Mouse (Mus musculus) forebrain, embryonic 15.5 days (tissue): ENCODE measurements around the gene Klf9. TPM values are rescaled to one million over a fixed set of nuclear protein-coding genes. Genes with fewer than 3 reads are reported as not detected.
A peak's percentile ranks its signal among the peaks of the same experiment; 100 is the strongest.
"Not testable (repeated sequence)": the region's sequence is repeated elsewhere in the genome, so short reads cannot be mapped to it uniquely, and the experiment has no call there.

Experiments
- ATAC-seq: fragments of 200-750 bp; cut with Nextera tagmentation; replicated peaks from 2 replicates; pipeline ENCODE4 v1.8.0; 2017; ENCODE audit warnings: mild to moderate bottlenecking, moderate TSS enrichment, moderate library complexity
- H3K27ac ChIP-seq: fragments of 300-500 bp; sonication (generic); replicated peaks from 2 replicates; pipeline ENCODE4 v1.5.1; 2015; ENCODE audit warnings: mild to moderate bottlenecking, inconsistent platforms
- H3K27me3 ChIP-seq: fragments of 300-500 bp; sonication (generic); 2 replicates; pipeline ENCODE4 v1.6.1; 2015; ENCODE audit warnings: inconsistent platforms
- H3K36me3 ChIP-seq: fragments of 300-500 bp; sonication (generic); 2 replicates; pipeline ENCODE4 v1.6.1; 2015; ENCODE audit warnings: mild to moderate bottlenecking, inconsistent platforms
- H3K4me1 ChIP-seq: fragments of 300-500 bp; sonication (generic); 2 replicates; pipeline ENCODE4 v1.6.1; 2015; ENCODE audit warnings: inconsistent platforms
- H3K4me2 ChIP-seq: fragments of 300-500 bp; sonication (generic); replicated peaks from 2 replicates; pipeline ENCODE4 v1.6.1; 2015; ENCODE audit warnings: mild to moderate bottlenecking, inconsistent platforms
- H3K4me3 ChIP-seq: fragments of 300-500 bp; sonication (generic); 2 replicates; pipeline ENCODE4 v1.5.1; 2015; ENCODE audit warnings: mild to moderate bottlenecking, inconsistent platforms
- H3K9ac ChIP-seq: fragments of 300-500 bp; sonication (generic); replicated peaks from 2 replicates; pipeline ENCODE4 v1.6.1; 2015; ENCODE audit warnings: mild to moderate bottlenecking, inconsistent platforms
- H3K9me3 ChIP-seq: fragments of 300-500 bp; sonication (generic); 2 replicates; pipeline ENCODE4 v1.6.1; 2016; ENCODE audit warnings: inconsistent platforms
- WGBS: fragments of 180-500 bp; shearing (Covaris S2); methylation state at CpG from one replicate; pipeline ENCODE4 v1.1.7; 2015; ENCODE audit warnings: mixed read lengths; 5-methylcytosine and 5-hydroxymethylcytosine counted together
- polyA plus RNA-seq: library from polyadenylated mRNA; unstranded; fragments of >200 nt; fragmentation: Nextera tagmentation; extraction: Ambion mirVana; gene quantifications from 2 replicates; pipeline ENCODE4 v1.2.1, GENCODE M21; 2015

Klf9 gene
- polyA plus RNA-seq, 1 experiment from 2014 or later: 2.4 TPM

GRCm38 (mm10) chr19:23142427-23143073 is 1.5 kb downstream of the Klf9 start:
- Histone ChIP-seq H3K4me2 (peak overlapping the region; percentile 100), H3K27me3 (peaks cover 10% of the 10 kb centered on the region), H3K9me3 (no peaks in the 10 kb centered on the region), H3K36me3 (no peaks in the 10 kb centered on the region), H3K4me3 (peak overlapping the region; percentile 69), H3K9ac (peak overlapping the region; percentile 46; the same call in 1 of the 2 replicates), H3K27ac (no peak overlapping the region), H3K4me1 (peaks cover 31% of the 10 kb centered on the region)
- no peak for ATAC-seq
- WGBS: 5% methylated on average over 28 of the region's 28 CpGs

- Histone ChIP-seq H3K9me3 (no peaks in the 10 kb centered on the region), H3K27ac (no peak overlapping the region), H3K27me3 (peaks cover 7% of the 10 kb centered on the region), H3K4me3 (no peak overlapping the region), H3K9ac (no peak overlapping the region), H3K4me1 (peaks cover 31% of the 10 kb centered on the region), H3K36me3 (no peaks in the 10 kb centered on the region), H3K4me2 (peak overlapping the region; percentile 100; the same call in 1 of the 2 replicates)
- no peak for ATAC-seq
- 69% methylated on average over 7 of the region's 7 CpGs for WGBS
Observed at GRCm38 (mm10) chr19:23143074-23143445, 2.0 kb downstream of the Klf9 start.

GRCm38 (mm10) chr19:23143541-23143940 is 2.5 kb downstream of the Klf9 start:
- 79% methylated on average over 8 of the region's 8 CpGs for WGBS
- ATAC-seq: no peak
- H3K4me3 ChIP-seq: no peak overlapping the region
- 0 out of 2 replicates have a peak overlapping the region, but pooled peaks have one; percentile 5 for H3K4me2 ChIP-seq
- H3K27ac ChIP-seq: no peak overlapping the region
- H3K9me3 ChIP-seq: no peaks in the 10 kb centered on the region
- H3K4me1 ChIP-seq: peaks cover 31% of the 10 kb centered on the region
- no peaks in the 10 kb centered on the region for H3K36me3 ChIP-seq
- no peak overlapping the region for H3K9ac ChIP-seq
- 0 out of 2 replicates have a peak, but pooled peaks cover 4% of the 10 kb centered on the region for H3K27me3 ChIP-seq

GRCm38 (mm10) chr19:23144031-23144430 is 3.0 kb downstream of the Klf9 start:
- no peak overlapping the region for H3K27ac ChIP-seq
- H3K9me3 ChIP-seq: no peaks in the 10 kb centered on the region
- H3K9ac ChIP-seq: no peak overlapping the region
- H3K4me1 ChIP-seq: peaks cover 31% of the 10 kb centered on the region
- 0 out of 2 replicates have a peak, but pooled peaks cover 4% of the 10 kb centered on the region for H3K27me3 ChIP-seq
- H3K36me3 ChIP-seq: no peaks in the 10 kb centered on the region
- H3K4me2 ChIP-seq: no peak overlapping the region
- no peak for ATAC-seq
- WGBS: 62% methylated on average over 9 of the region's 9 CpGs
- H3K4me3 ChIP-seq: no peak overlapping the region

- Histone ChIP-seq H3K36me3 (no peaks in the 10 kb centered on the region), H3K9me3 (no peaks in the 10 kb centered on the region), H3K27ac (no peak overlapping the region), H3K4me2 (no peak overlapping the region), H3K27me3 (0 out of 2 replicates have a peak, but pooled peaks cover 4% of the 10 kb centered on the region), H3K4me1 (peaks cover 28% of the 10 kb centered on the region), H3K9ac (no peak overlapping the region), H3K4me3 (no peak overlapping the region)
- no peak for ATAC-seq
- WGBS: 96% methylated on average over 3 of the region's 3 CpGs
Observed at GRCm38 (mm10) chr19:23145146-23145545, 4.1 kb downstream of the Klf9 start.

- WGBS: 93% methylated on average over 7 of the region's 7 CpGs
- ATAC-seq, H3K4me3 ChIP-seq, H3K9me3 ChIP-seq, H3K36me3 ChIP-seq, H3K9ac ChIP-seq, H3K27me3 ChIP-seq, H3K4me2 ChIP-seq, H3K27ac ChIP-seq: not testable (repeated sequence)
- H3K4me1 ChIP-seq: peaks cover 24% of the 10 kb centered on the region
Observed at GRCm38 (mm10) chr19:23145575-23145974, 4.5 kb downstream of the Klf9 start.

GRCm38 (mm10) chr19:23146409-23146861 is 5.4 kb downstream of the Klf9 start:
- H3K27ac ChIP-seq: no peak overlapping the region

GRCm38 (mm10) chr19:23147026-23147966 is 6.3 kb downstream of the Klf9 start:
- peaks cover 12% of the 10 kb centered on the region for H3K4me1 ChIP-seq
- ATAC-seq: no peak
- no peak overlapping the region for H3K27ac ChIP-seq
- no peaks in the 10 kb centered on the region for H3K9me3 ChIP-seq
- no peak overlapping the region for H3K4me2 ChIP-seq
- H3K27me3 ChIP-seq: 0 out of 2 replicates have a peak, but pooled peaks cover 4% of the 10 kb centered on the region
- 58% methylated on average over 15 of the region's 15 CpGs for WGBS
- no peak overlapping the region for H3K9ac ChIP-seq
- no peaks in the 10 kb centered on the region for H3K36me3 ChIP-seq
- no peak overlapping the region for H3K4me3 ChIP-seq

More at GRCm38 (mm10) chr19:23146409-23146861, 5.4 kb downstream of the Klf9 start:
- H3K4me2 ChIP-seq: no peak overlapping the region
- peak; percentile 68 for ATAC-seq
- no peak overlapping the region for H3K9ac ChIP-seq
- 0 out of 2 replicates have a peak, but pooled peaks cover 4% of the 10 kb centered on the region for H3K27me3 ChIP-seq
- H3K4me3 ChIP-seq: no peak overlapping the region
- no peaks in the 10 kb centered on the region for H3K36me3 ChIP-seq
- peaks cover 21% of the 10 kb centered on the region for H3K4me1 ChIP-seq
- WGBS: 57% methylated on average over 12 of the region's 12 CpGs
- no peaks in the 10 kb centered on the region for H3K9me3 ChIP-seq

- H3K9ac ChIP-seq: no peak overlapping the region
- no peak overlapping the region for H3K4me2 ChIP-seq
- no peak overlapping the region for H3K4me3 ChIP-seq
- no peaks in the 10 kb centered on the region for H3K36me3 ChIP-seq
- peaks cover 6% of the 10 kb centered on the region for H3K4me1 ChIP-seq
- H3K9me3 ChIP-seq: no peaks in the 10 kb centered on the region
- no peaks in the 10 kb centered on the region for H3K27me3 ChIP-seq
- ATAC-seq: no peak
- WGBS: 75% methylated on average over 7 of the region's 7 CpGs
- no peak overlapping the region for H3K27ac ChIP-seq
Observed at GRCm38 (mm10) chr19:23149465-23150410, 8.7 kb downstream of the Klf9 start.

GRCm38 (mm10) chr19:23150556-23151265 is 9.7 kb downstream of the Klf9 start:
- H3K27me3 ChIP-seq: no peaks in the 10 kb centered on the region
- no peak overlapping the region for H3K27ac ChIP-seq
- no peaks in the 10 kb centered on the region for H3K9me3 ChIP-seq
- 87% methylated on average over 14 of the region's 14 CpGs for whole genome bisulfite sequencing
- H3K9ac ChIP-seq: no peak overlapping the region
- peaks cover 6% of the 10 kb centered on the region for H3K4me1 ChIP-seq
- H3K4me2 ChIP-seq: no peak overlapping the region
- no peak overlapping the region for H3K4me3 ChIP-seq
- ATAC-seq: no peak
- no peaks in the 10 kb centered on the region for H3K36me3 ChIP-seq

GRCm38 (mm10) chr19:23151651-23152070 is 10.6 kb downstream of the Klf9 start:
- WGBS: 40% methylated on average over 11 of the region's 11 CpGs
- peaks cover under 1% of the 10 kb centered on the region; the same call in 1 of the 2 replicates for H3K4me1 ChIP-seq
- no peak overlapping the region for H3K4me3 ChIP-seq
- ATAC-seq: no peak
- H3K9ac ChIP-seq: no peak overlapping the region
- no peak overlapping the region for H3K4me2 ChIP-seq
- no peaks in the 10 kb centered on the region for H3K36me3 ChIP-seq
- H3K27ac ChIP-seq: no peak overlapping the region
- no peaks in the 10 kb centered on the region for H3K9me3 ChIP-seq
- H3K27me3 ChIP-seq: no peaks in the 10 kb centered on the region
